Mouse (Mus musculus) midbrain, embryonic 13.5 days (tissue): ENCODE measurements around the gene Hvcn1. TPM values are rescaled to one million over a fixed set of nuclear protein-coding genes. Genes with fewer than 3 reads are reported as not detected.
A peak's percentile ranks its signal among the peaks of the same experiment; 100 is the strongest.

Experiments
- ATAC-seq: fragments of 200-750 bp; cut with Nextera tagmentation; 2 replicates; pipeline ENCODE4 v1.8.0; 2017; ENCODE audit warnings: mild to moderate bottlenecking, moderate TSS enrichment, moderate library complexity
- H3K27ac ChIP-seq: fragments of 300-500 bp; sonication (generic); 2 replicates; pipeline ENCODE4 v1.5.1; 2015; ENCODE audit warnings: inconsistent platforms, mild to moderate bottlenecking, moderate library complexity
- H3K27me3 ChIP-seq: fragments of 300-500 bp; sonication (generic); 2 replicates; pipeline ENCODE4 v1.6.1; 2015; ENCODE audit warnings: mild to moderate bottlenecking, inconsistent platforms
- H3K36me3 ChIP-seq: fragments of 300-500 bp; sonication (generic); 2 replicates; pipeline ENCODE4 v1.6.1; 2015; ENCODE audit warnings: mild to moderate bottlenecking, inconsistent platforms
- H3K4me1 ChIP-seq: fragments of 300-500 bp; sonication (generic); replicated peaks from 2 replicates; pipeline ENCODE4 v1.6.1; 2015; ENCODE audit warnings: inconsistent platforms
- H3K4me2 ChIP-seq: fragments of 300-500 bp; sonication (generic); replicated peaks from 2 replicates; pipeline ENCODE4 v1.6.1; 2015; ENCODE audit warnings: moderate library complexity, mild to moderate bottlenecking, inconsistent platforms
- H3K4me3 ChIP-seq: fragments of 300-500 bp; sonication (generic); replicated peaks from 2 replicates; pipeline ENCODE4 v1.5.1; 2015; ENCODE audit warnings: mild to moderate bottlenecking, inconsistent platforms
- H3K9ac ChIP-seq: fragments of 300-500 bp; sonication (generic); replicated peaks from 2 replicates; pipeline ENCODE4 v1.6.1; 2015; ENCODE audit warnings: mild to moderate bottlenecking, inconsistent platforms
- H3K9me3 ChIP-seq: fragments of 300-500 bp; sonication (generic); 2 replicates; pipeline ENCODE4 v1.6.1; 2016; ENCODE audit warnings: mild to moderate bottlenecking, inconsistent platforms
- WGBS: fragments of 180-500 bp; shearing (Covaris S2); methylation state at CpG from one replicate; pipeline ENCODE4 v1.1.7; 2015; 5-methylcytosine and 5-hydroxymethylcytosine counted together
- polyA plus RNA-seq: library from polyadenylated mRNA; unstranded; fragments of >200 nt; fragmentation: Nextera tagmentation; extraction: Ambion mirVana; gene quantifications from 2 replicates; pipeline ENCODE4 v1.2.1, GENCODE M21; 2015

The Hvcn1 gene
- polyA plus RNA-seq, 1 experiment from 2014 or later: 4.1 TPM

DNA sequence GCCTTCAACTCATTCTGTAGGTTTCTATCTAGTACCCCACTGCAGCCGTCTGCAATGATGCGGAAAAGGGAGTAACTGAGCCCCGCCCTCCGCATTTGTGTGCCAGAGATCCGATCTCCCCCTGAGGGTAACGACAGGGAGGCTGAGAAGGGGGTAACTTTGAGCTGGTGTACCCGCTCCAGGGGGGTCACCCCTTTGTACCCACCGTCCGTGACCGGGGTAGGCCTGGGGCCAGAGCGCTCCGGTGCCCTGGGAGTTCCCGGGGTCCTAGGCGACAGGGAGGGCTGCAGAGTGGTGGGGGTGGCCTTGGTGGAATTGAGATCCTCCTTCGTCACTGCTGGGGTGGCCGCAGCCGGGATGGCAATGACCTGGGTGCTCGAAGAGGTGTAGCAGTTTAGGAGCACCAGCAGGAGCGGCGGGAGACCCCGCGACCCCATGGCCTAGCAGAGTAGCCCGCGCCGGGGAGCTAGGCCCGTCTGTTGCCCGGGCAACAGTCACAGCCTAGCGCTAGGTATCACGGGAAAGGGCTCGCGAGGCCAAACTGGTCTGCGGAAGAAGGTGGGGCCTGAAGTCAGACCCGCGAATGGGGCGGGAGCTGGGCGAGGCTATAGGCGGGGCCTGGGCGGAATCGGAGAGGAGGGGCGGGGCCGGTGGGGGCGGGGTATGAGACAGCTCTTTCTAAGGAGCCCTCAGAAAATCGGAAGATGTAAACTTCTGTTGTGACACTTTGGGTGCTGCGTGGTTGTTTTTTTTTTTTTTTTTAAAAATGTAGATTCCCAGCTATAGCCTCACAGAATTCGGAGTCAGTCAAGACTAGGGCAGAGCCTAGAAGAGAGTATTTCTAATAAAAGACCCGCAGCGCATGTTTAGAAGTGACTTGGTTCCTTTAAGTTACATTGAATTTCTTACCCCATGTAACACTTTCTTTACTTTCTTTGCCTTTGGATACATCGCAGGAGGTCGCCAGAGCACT is 57.6 kb downstream of the Hvcn1 start, which contains the start of gene Tctn1:
TSS of gene Tctn1 (minus strand) at position 528 of the 973 bp plus-strand sequence.
- Histone ChIP-seq H3K27me3 (no peaks in the 10 kb centered on the region), H3K4me1 (peaks cover 35% of the 10 kb centered on the region), H3K4me2 (peak within 1 kb of the TSS; percentile 86), H3K4me3 (peak within 1 kb of the TSS; percentile 85), H3K9me3 (no peaks in the 10 kb centered on the region), H3K9ac (peak within 1 kb of the TSS; percentile 87), H3K27ac (peak within 1 kb of the TSS; percentile 72), H3K36me3 (peaks cover 7% of the 10 kb centered on the region)
- WGBS: 2% methylated on average over 49 of the region's 49 CpGs
- ATAC-seq: peak; percentile 97

DNA sequence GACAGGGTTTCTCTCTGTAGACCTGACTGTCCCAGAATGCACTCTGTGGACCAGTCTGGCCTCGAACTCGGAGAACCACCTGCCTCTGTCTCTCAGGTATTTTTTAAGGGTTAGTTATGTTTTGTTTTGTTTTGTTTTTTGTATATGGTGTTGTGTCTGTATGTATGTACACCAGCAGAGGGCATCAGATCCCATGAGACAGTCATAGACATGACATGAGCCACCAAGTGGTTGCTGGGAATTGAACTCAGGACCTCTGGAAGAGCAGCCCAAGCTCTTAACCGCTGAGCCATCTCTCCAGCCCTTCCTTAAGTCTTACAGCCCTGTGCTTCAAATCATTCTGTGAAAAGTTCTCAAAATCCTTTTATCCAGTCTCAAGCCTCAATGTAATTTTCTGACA is 58.6 kb downstream of the Hvcn1 start:
- no peaks in the 10 kb centered on the region for H3K9me3 ChIP-seq
- no peak overlapping the region for H3K4me3 ChIP-seq
- peaks cover 30% of the 10 kb centered on the region for H3K4me1 ChIP-seq
- H3K9ac ChIP-seq: no peak overlapping the region
- no peak for ATAC-seq
- no peaks in the 10 kb centered on the region for H3K27me3 ChIP-seq
- H3K36me3 ChIP-seq: no peaks in the 10 kb centered on the region
- no peak overlapping the region for H3K27ac ChIP-seq
- WGBS: 72% methylated on average over 3 of the region's 3 CpGs
- no peak overlapping the region for H3K4me2 ChIP-seq

DNA sequence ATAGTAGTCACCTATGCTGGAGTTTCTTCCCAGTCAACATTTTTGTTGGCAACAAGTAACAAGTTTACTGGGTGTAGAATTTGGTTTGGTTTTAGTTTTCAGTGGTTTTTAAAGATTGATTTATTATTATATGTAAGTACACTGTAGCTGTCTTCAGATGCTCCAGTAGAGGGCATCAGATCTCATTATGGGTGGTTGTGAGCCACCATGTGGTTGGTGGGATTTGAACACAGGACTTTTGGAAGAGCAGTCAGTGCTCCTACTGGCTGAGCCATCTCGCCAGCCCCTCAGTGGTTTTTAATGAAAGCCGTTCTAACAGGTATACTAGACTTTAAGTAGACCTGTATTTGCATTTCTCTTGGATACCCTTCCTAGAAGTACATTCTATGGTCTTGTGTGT is 59.3 kb downstream of the Hvcn1 start:
- peaks cover 22% of the 10 kb centered on the region for H3K4me1 ChIP-seq
- no peaks in the 10 kb centered on the region for H3K27me3 ChIP-seq
- ATAC-seq: no peak
- no peaks in the 10 kb centered on the region for H3K36me3 ChIP-seq
- no peaks in the 10 kb centered on the region for H3K9me3 ChIP-seq
- H3K4me3 ChIP-seq: no peak overlapping the region
- no peak overlapping the region for H3K9ac ChIP-seq
- H3K4me2 ChIP-seq: no peak overlapping the region
- 87% methylated on average over 2 of the region's 2 CpGs for WGBS
- no peak overlapping the region for H3K27ac ChIP-seq

DNA sequence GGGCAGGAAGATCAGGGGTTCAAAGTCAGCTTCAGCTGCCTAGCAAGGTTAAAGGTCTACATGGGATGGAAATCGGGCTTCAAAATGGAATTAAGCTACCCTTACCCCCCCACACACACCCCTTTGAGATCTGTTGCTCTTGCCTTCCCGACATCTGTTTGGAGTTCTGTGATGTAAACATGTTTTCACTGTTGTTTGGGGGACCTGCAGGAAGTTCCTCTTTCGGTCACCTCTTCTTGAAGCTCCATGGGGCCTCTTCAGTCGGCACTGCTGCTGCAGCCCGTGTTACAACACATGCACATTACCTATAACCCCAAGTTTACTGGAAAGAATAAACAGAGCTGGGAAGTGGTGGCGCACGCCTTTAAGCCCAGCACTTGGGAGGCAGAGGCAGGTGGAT is 60.5 kb downstream of the Hvcn1 start:
- peaks cover 10% of the 10 kb centered on the region for H3K4me1 ChIP-seq
- WGBS: 81% methylated on average over 7 of the region's 7 CpGs
- no peaks in the 10 kb centered on the region for H3K27me3 ChIP-seq
- no peak overlapping the region for H3K9ac ChIP-seq
- no peak overlapping the region for H3K4me2 ChIP-seq
- no peak overlapping the region for H3K27ac ChIP-seq
- no peak overlapping the region for H3K4me3 ChIP-seq
- H3K36me3 ChIP-seq: no peaks in the 10 kb centered on the region
- no peak for ATAC-seq
- no peaks in the 10 kb centered on the region for H3K9me3 ChIP-seq

DNA sequence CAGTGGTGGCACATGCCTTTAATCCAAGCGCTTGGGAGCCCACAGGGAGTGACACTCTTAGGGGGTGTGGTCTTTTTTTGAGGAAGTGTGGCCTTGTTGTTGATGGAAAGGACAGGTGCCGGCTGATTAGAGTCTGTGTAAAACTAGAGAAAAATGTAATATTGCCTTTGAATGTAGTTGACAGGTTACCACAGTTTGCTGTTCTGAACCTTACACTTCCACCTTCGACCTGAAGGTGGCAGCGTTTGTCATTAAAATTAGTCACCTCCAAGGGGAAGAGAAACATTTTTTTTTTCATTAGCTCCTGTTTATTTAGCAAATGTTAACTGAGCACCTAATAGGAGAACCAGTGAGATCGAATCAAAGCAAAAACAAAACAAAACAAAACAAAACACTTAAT is 61.3 kb downstream of the Hvcn1 start:
- H3K36me3 ChIP-seq: no peaks in the 10 kb centered on the region
- 30% methylated on average over 5 of the region's 5 CpGs for WGBS
- H3K4me1 ChIP-seq: peaks cover 10% of the 10 kb centered on the region
- no peak overlapping the region for H3K4me3 ChIP-seq
- H3K4me2 ChIP-seq: no peak overlapping the region
- H3K9ac ChIP-seq: no peak overlapping the region
- no peaks in the 10 kb centered on the region for H3K27me3 ChIP-seq
- no peak overlapping the region for H3K27ac ChIP-seq
- no peak for ATAC-seq
- H3K9me3 ChIP-seq: no peaks in the 10 kb centered on the region

DNA sequence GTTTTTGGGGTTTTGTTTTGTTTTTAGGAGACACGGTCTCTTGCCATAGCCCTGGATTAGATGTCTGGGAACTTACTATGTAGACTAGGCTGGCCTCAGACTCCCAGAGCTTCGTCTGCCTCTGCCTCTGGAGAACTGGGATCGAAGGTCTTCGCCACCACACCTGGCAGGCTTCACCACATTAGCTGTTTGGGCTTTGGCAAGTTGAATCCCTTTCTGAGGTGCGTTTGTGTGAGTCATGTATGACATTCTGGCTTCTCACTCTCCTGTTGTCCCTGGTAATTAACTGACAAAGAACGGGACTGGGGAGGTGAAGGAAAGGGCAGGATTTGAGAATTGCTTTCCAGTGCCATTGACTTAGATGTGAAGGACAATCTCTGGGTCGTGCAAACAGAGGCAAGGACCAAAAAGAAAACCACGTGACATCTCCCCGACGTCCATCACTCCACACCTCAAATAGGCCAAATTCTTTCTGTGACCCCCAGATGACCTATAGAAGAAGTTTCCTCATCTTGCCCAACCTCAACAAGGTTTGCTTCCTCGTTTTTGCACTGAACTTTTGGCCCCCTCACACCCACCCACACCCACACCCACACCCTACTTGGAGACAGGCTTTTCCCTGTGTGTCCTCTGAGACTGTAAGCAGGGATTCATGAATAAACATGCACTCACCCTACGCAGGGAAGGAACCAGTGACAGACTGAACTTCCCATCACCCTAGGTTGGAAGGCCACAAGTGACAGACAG is 62.4 kb downstream of the Hvcn1 start:
- no peak for ATAC-seq
- H3K27ac ChIP-seq: no peak overlapping the region
- no peak overlapping the region for H3K4me3 ChIP-seq
- H3K4me2 ChIP-seq: no peak overlapping the region
- no peaks in the 10 kb centered on the region for H3K27me3 ChIP-seq
- no peaks in the 10 kb centered on the region; the same call in 1 of the 2 replicates for H3K4me1 ChIP-seq
- 75% methylated on average over 12 of the region's 12 CpGs for WGBS
- no peak overlapping the region for H3K9ac ChIP-seq
- no peaks in the 10 kb centered on the region for H3K36me3 ChIP-seq
- no peaks in the 10 kb centered on the region for H3K9me3 ChIP-seq

DNA sequence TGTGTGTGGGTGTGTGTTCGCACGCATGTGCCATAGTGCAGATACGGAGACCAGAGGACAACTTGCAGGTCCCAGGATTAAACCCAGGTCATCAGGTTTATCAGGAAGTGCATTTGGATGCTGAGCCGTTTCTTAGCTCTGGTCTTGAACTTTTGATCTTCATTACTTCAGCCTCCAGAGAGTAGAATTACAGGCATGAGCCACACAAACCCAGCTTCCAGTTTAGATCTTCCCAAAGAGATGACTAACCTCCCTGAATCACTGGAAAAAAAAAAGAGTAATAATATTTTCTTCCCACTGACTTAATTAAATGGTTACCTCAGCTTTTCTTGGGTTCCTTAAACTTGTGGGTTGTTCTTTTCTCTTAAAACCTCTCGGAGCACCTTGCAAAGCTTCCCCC is 66.2 kb downstream of the Hvcn1 start:
- H3K4me3 ChIP-seq: no peak overlapping the region
- WGBS: 88% methylated on average over 5 of the region's 5 CpGs
- H3K4me2 ChIP-seq: no peak overlapping the region
- H3K36me3 ChIP-seq: no peaks in the 10 kb centered on the region
- no peak overlapping the region for H3K9ac ChIP-seq
- no peaks in the 10 kb centered on the region for H3K9me3 ChIP-seq
- H3K27ac ChIP-seq: no peak overlapping the region
- no peaks in the 10 kb centered on the region for H3K27me3 ChIP-seq
- peaks cover 6% of the 10 kb centered on the region; the same call in 1 of the 2 replicates for H3K4me1 ChIP-seq
- ATAC-seq: no peak

DNA sequence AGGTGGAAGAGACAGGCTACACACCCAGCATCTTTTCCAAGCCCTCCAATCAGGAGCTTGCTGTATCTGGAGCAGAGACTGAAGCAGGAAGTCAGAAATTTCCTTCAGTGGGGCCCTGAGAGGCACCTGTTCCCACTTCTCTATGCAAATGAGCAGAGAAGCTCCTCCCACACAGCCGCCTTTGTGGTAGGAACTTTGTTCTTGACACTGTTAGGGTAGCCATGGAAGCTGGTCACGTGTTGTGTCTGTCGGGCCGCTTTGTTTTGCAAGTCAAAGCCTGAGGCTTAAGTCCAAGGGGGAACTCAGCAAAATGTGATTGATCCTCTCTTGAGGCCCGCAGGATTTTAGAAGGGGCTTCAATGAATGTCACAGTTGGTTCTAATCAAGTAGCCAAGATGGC is 68.2 kb downstream of the Hvcn1 start:
- peaks cover 6% of the 10 kb centered on the region; the same call in 1 of the 2 replicates for H3K4me1 ChIP-seq
- no peak overlapping the region for H3K9ac ChIP-seq
- no peak for ATAC-seq
- H3K27me3 ChIP-seq: no peaks in the 10 kb centered on the region
- H3K4me3 ChIP-seq: no peak overlapping the region
- no peak overlapping the region for H3K4me2 ChIP-seq
- no peaks in the 10 kb centered on the region for H3K9me3 ChIP-seq
- WGBS: 13% methylated on average over 5 of the region's 5 CpGs
- H3K27ac ChIP-seq: no peak overlapping the region
- H3K36me3 ChIP-seq: no peaks in the 10 kb centered on the region

DNA sequence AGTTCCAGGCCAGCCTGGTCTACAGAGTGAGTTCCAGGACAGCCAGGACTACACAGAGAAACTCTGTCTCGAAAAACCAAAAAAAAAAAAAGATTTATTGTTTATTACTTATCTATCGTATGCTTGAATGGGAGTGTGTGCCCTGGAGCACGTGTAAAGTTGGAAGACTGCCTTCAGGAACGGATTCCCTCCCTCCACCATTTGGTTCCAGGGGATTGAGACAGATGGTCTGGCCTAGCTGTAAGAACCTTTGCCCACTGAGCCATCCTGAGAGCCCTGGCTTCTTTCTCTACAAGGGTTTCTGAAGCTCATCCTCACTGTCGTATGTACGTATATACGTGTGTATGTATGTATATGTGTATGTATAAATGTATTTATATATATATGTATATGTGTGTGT is 72.3 kb downstream of the Hvcn1 start:
- ATAC-seq: no peak
- H3K36me3 ChIP-seq: no peaks in the 10 kb centered on the region
- no peak overlapping the region for H3K9ac ChIP-seq
- H3K4me2 ChIP-seq: no peak overlapping the region
- no peaks in the 10 kb centered on the region for H3K9me3 ChIP-seq
- 91% methylated on average over 7 of the region's 7 CpGs for WGBS
- no peak overlapping the region for H3K4me3 ChIP-seq
- peaks cover 9% of the 10 kb centered on the region; the same call in 1 of the 2 replicates for H3K4me1 ChIP-seq
- H3K27me3 ChIP-seq: no peaks in the 10 kb centered on the region
- no peak overlapping the region for H3K27ac ChIP-seq

DNA sequence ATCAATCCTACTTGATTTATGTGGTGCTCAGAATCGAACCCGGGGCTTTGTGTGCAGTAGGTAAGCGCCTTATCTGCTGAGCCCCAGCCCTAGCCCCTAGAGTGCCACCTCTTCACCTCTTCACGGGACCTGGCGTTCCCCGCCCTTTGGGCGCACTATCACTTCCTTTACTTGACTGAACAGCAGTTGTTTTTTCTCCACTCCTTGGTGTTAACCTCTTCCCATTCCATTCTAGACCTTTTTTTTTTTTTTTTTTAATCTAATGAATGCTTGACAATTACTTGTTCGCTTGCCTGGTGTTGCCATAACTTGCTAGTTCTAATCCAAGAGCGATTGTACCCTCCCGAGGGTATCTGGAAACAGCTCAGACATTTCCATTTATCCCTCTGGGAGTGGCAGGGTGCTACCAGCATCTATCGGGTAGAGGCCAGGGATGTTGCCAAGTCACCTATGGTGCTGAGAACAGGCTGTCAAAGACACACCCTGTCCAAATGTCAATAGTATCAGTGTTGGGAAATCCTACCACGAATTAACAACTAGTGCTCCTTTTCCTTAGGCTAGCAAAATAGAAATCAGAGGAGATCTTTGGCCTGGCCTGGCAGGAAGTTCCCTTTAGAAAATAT is 73.3 kb downstream of the Hvcn1 start:
- H3K4me1 ChIP-seq: peaks cover 4% of the 10 kb centered on the region; the same call in 1 of the 2 replicates
- no peak overlapping the region for H3K27ac ChIP-seq
- no peaks in the 10 kb centered on the region for H3K36me3 ChIP-seq
- ATAC-seq: no peak
- no peak overlapping the region for H3K4me2 ChIP-seq
- no peaks in the 10 kb centered on the region for H3K27me3 ChIP-seq
- 86% methylated on average over 12 of the region's 12 CpGs for WGBS
- no peaks in the 10 kb centered on the region for H3K9me3 ChIP-seq
- no peak overlapping the region for H3K9ac ChIP-seq
- H3K4me3 ChIP-seq: no peak overlapping the region

DNA sequence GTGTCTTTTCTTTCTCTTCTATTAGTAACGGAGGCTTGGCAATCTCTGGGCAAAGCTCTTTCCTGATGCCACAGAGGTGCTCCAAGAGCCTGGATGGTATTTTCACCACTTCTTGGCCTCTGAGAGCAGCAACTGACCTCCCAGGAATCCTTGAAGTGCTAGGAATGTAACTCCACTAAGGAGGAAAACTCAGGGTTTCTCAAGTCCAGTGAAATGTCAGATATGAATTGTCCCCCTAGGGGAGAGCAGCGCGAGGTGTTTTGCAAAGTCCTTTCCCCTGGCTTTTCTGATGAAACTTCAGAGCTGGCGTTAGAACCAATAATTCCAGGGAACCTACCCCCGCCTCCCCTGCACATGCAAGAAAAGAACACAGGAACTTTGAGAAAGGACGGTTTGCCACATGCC is 73.8 kb downstream of the Hvcn1 start:
- no peak for ATAC-seq
- Histone ChIP-seq H3K36me3 (no peaks in the 10 kb centered on the region), H3K9me3 (no peaks in the 10 kb centered on the region), H3K9ac (no peak overlapping the region), H3K4me1 (peaks cover 7% of the 10 kb centered on the region), H3K4me3 (no peak overlapping the region), H3K4me2 (no peak overlapping the region), H3K27ac (no peak overlapping the region), H3K27me3 (no peaks in the 10 kb centered on the region)
- 54% methylated on average over 6 of the region's 6 CpGs for WGBS
